Mouse (Mus musculus) cerebellum, postnatal 25 days (tissue): Measurements from ENCODE around the gene Atp6v0a2.

Source experiments
- DNase-seq, 2 experiments: peaks; one replicate each; pipeline ENCODE4 v3.0.0; 2021; ENCODE audit warnings: mixed read lengths in 2 of 2

The Atp6v0a2 gene

DNA sequence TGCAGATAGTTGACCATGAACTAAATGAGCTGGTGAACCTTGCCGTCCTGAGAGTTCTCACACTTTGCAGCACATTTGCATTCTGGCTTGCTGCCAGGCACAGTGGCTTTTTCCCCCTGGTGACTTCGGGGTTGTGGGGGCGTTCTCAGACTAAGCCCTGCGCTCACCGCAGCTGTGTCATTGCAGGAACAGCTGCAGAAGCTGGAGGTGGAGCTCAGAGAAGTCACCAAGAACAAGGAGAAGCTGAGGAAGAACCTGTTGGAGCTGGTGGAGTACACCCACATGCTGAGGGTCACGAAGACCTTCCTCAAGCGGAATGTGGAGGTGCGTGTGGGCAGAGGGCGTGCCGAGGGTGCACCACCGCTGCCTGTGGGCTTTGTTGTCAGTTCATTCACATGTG is 8.9 kb downstream of the Atp6v0a2 start:
- peak in 1 of 2 experiments; percentile 22 for DNase-seq

DNA sequence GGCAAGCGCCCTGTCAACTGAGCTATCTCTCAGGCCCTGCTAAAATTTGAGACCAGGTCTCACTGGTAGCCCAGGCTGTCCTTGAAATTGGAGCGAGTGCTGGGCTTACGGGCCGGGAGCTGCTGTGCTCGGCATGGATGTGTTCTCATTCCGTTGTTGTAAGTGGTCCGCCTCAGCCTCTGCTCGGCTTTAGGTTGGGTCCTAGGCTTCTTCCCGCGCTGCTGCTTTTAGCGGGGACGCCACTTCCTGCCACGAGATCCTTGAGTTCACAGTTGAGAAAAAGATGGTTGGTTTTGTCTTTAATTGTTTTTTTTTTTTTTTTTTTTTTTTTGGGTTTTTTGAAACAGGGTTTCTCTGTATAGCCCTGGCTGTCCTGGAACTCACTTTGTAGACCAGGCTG is 9.5 kb downstream of the Atp6v0a2 start:
- DNase-seq: no peak

DNA sequence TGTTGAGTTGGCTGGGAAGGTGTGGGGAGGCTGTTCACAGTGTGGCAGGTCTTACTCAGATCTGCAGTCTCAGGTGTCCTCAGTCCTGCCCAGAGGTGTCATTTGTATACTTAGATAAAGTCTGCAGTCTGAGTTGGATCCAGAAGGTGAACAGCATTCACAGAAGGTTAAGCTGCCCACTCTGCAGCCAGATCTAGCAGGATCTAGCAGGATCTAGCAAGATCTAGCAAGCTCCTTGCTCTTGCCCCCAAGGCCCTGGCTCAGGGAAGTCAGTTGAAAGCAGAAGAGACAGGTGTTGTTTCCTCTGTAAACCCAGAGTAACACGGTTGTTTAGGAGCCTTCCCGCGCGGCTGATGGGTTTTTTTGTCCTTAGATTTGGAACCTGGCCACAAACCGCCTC is 85.4 kb downstream of the Atp6v0a2 start:
- DNase-seq: no peak

DNA sequence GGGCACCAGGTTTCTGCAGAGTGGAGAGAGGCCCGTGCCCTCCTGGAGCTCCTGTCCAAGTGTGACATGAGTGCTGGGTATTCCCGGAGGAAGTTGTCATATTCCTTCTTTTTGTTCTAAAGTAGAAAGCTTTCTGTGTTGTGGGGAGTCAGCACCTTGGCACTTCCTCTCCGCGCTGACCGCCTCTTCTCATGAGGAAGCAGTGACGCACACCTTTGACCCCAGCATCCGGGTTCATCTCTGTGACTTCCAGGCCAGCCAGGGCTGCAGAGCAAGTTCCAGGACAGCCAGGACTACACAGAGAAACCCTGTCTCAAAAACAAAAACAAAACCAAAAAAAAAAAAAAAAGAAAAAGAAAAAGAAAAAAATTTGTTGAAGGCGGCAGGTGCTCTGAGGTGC is 86.8 kb downstream of the Atp6v0a2 start:
- DNase-seq: no peak

DNA sequence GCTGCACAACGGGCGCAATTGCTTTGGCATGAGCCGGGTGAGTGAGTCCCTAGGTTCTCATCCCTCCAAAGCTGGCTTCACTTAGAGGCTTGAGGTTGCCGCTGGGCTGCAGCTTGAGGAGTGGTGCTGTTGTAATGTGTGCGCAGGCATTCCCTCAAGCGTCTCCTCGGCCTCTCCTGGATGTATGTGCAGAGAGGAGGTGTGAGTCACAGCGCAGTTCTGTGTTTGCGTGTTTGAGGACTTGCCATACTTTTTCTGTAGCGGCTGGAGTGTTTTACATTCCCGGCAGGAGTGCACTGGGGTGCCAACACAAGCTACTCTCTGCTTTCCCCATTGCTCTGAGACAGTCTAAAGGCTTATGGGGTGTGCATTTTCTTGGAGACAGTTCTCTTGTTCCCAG is 89.6 kb downstream of the Atp6v0a2 start:
- DNase-seq: no peak

DNA sequence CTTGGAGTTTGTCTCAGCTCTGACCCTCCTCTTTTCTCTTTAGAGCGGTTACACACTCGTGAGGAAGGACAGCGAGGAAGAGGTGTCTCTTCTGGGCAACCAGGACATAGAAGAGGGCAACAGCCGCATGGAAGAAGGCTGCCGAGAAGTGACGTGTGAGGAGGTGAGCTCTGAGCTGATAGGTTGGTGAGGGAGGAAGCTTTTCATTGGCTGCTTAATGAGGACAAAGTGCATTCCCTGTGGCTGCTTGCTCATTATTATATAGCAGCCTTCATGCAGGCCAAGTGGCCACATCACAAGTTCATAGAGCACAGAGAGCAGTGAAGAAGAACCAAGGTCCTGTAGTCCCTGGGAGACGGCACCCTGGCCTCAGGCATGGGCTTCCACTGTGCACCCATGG is 90.0 kb downstream of the Atp6v0a2 start:
- no peak for DNase-seq

DNA sequence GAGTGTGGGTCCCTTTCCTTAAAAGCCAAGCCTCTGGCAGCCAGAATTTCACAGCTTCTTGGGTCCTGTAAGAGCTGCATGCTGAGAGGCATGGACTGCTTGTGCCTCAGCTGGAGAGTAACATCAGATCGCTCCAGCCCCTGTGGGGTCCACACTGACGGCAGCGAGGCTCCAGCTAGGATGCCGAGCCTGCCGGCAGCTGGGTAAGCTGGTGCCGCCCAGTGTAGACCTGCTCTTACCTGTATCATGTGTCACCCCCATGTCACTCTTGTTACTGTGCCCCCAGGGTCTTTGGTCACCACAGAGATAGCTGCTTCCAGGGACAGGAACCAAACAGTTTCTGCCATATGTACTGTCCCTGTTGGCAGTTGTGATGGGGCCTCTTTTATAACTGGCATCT is 94.7 kb downstream of the Atp6v0a2 start:
- DNase-seq: no peak

DNA sequence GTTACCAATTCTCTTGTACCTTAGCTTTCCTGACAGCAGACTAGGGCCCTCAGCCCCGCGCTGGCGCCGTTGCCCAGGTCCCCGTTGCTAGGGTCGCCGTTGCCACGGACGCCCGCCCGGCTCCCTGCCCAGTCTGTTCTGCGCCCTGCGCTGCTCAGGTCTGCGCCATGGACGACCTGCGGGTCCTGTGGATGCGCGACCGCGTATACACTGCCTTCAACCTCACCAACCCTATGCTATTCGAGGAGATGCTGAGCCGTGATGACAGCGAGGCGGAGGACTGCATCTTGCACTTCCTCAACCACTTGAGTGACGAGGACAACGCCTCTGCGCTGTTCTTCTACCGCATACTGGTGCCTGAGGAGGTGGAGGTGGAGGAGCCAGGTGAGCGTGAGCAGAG is 96.6 kb downstream of the Atp6v0a2 start, which contains the start of gene Dnah10:
Dnah10 (plus strand) TSS at position 89 of the 400 bp plus-strand sequence.
- peak; percentile 13 to 24 for DNase-seq

DNA sequence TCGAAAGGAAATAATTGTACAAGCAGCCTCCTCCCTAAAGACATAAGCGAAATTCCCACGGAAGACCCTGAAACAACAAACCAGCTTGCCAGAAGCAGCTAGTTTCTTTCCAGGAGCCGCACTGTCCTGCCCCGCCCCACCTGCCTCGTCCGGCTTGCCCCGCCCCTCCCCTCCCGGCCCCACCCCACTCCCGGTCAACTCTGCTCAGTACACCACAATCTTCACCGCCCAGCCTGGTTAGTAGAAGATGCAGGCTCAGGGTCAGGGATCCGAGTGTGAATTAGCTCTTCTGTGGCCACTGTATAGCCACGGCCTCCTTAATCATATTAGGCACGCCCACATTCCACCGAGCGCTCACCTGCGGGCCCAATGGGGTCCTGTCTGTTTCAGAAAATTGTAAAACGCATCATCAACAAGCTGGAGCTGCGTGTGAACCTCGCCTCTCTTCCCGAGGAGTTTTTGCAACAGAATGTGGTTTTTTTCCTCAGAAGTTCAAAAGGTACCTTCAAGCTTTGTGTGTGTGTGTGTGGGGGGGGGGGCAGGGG is 101.4 kb downstream of the Atp6v0a2 start:
- no peak for DNase-seq

DNA sequence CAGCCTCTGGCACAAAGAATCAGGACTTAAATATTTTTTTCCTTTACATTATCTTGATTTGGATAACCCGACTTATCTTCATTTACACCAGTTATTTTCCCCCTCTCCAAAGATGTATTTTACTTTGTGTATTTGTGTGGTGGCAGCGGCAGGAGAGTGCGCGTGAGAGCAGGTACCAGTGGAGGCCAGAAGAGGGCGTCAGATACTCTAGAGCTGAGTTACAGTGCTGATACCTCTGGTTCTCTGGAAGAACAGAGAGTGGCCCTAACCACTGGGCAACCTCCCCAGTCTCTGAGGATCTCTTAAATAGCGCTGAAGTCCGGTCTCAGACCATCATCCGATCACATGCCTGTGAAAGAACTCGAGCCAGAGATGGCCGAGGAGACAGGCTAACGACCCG is 105.6 kb downstream of the Atp6v0a2 start:
- no peak for DNase-seq

DNA sequence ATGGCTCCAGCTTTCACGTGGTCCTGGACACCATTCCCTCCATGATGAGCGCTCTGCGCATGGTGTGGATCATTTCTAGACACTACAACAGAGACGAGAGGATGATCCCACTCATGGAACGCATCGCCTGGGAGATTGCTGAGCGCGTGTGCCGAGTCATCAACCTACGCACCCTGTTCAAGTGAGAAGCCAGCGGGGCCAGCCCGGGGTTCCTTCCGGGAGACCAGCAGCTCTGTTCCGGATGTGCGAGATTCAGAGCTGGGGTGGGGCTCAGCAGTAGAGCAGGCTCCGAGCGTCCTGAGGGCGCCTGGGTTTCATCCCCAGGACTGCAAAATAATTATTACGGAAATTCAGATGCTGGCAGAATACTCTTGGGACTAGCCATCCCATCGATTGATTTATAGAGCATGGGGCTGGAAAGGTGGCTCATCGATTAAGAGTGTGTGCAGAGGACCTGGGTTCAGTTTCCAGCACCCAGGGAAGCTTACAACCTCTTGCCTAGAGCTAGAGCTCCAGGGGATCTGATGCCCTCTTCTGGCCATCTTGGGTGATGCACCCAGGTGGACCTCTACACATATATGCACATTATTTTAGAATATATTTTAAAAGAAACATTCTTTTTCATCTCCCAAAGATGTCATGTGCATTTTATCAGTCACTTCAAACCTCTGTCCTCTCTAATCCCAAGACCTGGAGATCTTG is 113.7 kb downstream of the Atp6v0a2 start:
- DNase-seq: no peak

DNA sequence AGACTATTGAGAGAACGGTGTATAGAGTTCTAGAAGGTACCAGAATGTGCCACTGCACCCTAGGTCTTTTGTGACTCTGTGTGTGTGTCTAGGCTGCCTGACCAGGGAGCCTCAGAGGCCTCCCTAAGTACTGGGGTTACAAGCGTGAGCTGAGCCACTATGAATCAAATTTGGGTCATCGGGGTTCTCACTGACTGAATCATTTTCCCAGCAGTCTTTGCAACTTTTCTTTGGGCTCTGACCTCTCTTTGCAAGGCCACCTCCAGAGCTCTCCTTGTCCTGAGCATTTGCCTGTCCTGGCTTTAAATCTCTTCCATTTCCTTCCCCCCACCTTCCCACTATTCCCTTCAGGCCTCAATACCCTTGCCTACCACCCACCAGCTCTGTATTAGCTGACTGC is 115.5 kb downstream of the Atp6v0a2 start:
- DNase-seq: no peak

DNA sequence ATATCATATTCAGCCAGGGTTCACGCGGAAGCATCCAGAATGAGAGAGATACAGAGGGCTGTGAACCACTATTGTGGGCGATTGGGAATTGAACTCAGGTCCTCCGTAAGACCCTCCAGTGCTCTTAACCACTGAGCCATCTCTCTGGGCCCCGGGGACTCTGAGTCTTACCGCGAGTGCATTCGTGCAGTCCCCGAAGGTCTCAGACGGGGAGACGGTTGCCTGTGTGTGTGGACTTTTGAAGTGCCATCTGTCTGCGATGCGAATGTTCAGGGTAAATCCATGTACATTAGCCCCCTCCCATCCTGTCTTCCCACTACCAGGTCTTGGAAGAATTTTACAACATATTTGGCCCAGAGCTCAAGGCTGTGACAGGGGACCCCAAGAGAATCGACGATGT is 117.8 kb downstream of the Atp6v0a2 start:
- no peak for DNase-seq

DNA sequence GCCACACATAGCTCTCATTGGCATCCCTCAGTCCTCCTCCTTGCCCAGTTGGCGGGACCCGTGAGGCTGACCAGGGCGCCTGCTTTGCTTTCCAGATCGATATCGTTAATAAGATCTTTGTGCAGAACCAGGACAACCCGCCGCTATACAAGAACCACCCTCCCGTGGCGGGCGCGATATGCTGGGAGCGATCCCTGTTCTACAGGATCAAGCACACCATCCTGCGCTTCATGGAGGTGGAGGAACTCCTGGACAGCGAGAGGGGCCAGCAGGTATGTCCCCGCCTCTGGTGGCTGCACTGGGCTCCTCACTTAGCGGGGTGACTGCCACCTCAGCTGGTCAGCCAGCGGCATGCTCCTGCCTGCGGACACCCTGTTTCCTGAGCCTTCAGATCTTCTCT is 119.9 kb downstream of the Atp6v0a2 start:
- no peak for DNase-seq

DNA sequence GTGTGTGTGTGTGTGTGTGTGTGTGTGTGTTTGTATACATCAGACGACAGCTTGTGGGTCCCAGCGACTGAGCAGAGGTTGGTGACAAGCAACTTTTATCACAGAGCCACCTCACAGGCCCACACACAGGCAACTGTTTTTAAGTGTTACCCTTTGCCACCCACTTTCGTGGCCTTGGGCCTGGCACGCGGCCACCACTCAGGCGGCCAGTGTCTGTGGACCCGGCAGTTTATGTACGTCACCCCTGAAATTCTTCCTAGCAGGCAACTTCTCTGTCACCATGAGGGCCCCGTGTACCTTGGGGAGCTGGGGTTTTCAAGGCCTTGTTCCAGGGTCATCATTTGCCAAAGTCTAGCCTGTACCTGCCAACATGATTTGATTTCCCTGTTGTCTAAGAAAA is 123.3 kb downstream of the Atp6v0a2 start:
- no peak for DNase-seq

DNA sequence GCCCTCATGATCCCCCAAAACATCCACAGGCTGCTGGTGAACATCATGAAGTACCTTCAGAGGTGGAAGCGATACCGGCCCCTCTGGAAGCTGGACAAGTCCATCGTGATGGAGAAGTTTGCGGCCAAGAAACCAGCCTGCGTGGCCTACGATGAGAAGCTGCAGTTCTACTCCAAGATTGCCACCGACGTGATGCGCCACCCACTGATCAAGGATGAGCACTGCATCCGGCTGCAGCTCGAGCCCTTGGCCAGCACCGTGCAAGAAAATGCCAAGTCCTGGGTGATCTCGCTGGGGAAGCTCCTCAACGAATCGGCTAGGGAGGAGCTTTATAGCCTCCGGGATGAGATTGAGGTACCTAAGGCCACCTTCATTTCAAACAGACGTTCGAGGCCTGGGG is 132.6 kb downstream of the Atp6v0a2 start:
- DNase-seq: peak in 1 of 2 experiments; percentile 31

DNA sequence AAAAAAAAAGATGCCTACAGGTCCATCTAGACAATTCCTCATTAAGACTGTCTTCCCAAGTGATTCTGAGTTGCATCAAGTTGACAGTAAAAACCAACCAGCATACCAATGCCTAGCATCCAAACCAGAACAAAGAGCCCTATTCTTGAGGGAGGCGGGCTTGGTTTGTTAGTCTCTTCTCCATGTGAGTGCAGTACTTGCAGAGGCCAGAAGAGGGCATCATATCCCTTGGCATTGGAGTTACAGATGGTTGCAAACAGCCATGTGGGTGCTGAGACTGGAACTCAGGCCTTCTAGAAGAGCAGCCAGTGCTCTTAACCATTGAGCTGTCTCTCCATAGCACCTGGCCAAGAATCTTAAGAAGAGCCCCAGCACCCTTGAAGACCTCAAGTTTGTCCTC is 133.4 kb downstream of the Atp6v0a2 start:
- no peak for DNase-seq
